Mouse (Mus musculus) spleen, adult 12 weeks (tissue): ENCODE measurements at regions not wholly inside any gene's neighbourhood (a gene's known extent, or its start where the extent isn't known, plus 50 kb on each side); places are given as distances from the start of the nearest gene placed in this dataset.

Experiments used
- DNase-seq: peaks from one replicate; pipeline ENCODE4 v3.0.0; 2022; ENCODE audit warnings: low spot score

DNA sequence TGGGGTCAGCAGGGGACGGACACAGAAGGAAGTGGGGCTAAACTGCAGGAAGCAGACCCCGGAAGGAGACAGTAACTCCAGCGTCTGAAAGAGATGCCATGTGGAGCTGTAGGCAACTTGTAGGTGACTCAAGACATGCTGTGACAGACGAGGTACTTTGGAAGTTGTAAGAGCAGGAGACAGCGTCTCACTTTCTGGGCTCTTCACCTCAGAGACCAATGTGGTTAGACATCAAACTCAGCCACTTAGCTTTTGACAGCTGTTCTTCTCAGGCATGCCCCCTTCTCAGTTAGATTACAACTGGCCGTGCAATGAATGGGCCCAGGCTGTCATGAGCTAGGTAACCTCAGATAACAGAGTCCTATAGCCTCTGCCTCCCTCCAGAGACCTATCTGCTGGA is 159.3 kb upstream of the Id2 start:
- no peak for DNase-seq

DNA sequence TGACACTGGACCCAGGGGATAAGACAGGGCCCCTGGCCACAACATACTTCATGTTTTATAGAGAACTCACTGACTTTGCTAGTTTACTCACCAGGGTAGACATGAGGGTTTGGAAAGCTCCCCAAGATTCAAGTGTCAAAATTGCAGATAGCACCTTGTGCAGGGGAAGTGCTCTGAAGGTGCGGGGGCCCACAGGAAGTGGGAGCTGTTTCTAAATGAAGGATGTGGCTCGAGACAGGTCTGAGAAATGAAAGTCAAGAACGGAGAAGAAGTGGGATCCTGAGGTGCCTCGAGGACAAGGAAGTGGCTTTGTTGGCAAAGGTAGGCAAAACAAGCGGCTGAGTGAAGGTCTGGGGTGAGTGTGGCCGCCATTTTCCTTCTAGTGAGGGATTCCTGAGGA is 157.8 kb upstream of the Id2 start:
- no peak for DNase-seq

DNA sequence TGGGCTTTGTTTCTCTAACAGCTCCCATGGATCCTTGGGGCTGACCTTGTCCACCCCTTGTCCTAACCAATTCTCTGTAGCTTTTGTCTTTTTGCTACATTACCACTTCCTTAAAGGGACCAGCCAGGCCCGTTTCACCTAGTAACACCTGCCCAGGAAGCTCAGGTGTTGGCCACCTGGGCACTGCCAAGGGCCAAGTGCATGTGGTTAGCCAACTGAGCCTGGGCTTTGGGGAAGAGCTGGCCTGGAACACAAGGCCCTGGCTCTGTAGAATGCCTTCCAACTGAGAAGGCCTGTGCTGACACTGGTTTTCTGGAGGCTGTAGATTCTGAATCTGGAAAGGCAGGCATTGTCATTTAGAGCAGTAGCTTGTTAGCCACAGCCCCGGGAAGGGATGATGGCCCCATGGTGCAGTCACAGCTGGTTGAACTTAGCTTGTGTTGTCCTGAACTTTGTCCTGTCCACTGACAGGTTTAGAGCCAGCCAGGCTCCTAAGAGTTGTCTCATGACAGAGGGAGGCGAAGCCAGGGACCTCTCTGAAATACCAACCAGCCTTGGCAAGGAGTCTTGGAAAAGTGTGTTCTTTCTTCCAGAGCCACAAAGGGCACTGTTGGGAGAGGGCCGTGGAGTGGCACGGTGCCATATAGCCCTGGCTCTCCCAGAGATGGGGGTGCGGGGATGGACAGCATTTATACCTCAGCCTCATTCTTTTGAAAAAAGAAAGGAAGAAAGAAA is 156.0 kb upstream of the Id2 start:
- DNase-seq, result no peak

DNA sequence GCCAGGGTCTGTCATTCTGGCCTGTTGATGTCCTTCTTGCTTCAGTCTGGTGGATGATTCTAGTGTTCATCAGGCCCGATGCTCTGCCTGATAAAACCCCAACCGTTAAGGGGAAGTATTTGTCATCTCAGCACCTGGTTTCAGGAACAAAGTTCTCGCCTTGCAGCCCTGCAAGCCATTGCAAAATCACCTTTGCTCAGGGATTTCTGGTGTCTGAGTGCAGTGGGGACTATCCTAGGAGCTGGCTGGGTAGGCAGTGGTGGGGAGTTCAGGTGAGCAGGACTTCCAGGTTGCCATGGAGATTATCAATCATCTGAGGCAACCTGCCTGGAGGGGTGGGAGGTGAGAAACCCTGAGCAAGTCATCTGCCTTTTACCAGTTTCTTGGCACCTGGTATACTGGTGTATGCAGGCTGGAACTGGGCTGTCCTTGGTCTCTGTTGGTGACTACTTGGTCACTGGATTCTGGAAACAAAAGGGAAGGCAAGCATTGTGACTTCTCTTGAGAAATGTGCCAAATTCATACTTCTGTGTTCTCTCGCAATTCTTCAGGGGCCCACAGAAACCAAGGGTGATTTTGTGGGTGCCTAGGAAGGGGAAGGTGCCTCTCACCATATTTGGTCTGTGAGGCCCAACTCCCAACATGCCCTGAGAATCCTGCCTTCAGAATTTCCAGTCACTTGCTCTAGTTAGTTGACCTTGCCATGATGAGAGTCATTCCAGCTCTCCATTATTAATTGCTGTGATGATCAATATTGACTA is 154.7 kb upstream of the Id2 start:
- no peak for DNase-seq

DNA sequence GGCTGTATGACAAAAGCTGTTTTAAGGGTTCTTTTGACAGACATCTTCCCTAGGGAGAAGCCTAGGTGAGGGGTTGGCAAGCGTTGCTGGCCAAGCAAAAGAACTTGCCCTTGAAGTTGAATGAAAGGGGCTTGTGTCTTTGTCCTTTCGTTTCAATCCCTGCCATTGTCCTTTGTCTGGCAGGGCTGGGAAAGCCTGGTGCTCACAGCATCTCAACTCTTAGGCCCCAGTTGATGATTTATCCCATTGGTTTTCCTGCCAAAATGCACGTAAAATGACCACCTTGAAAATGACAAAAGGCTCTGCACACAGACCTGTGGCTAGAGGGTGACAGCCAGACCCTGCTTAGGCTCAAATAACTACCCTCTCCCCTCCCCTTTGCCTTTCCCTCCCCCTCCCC is 153.9 kb upstream of the Id2 start:
- no peak for DNase-seq

DNA sequence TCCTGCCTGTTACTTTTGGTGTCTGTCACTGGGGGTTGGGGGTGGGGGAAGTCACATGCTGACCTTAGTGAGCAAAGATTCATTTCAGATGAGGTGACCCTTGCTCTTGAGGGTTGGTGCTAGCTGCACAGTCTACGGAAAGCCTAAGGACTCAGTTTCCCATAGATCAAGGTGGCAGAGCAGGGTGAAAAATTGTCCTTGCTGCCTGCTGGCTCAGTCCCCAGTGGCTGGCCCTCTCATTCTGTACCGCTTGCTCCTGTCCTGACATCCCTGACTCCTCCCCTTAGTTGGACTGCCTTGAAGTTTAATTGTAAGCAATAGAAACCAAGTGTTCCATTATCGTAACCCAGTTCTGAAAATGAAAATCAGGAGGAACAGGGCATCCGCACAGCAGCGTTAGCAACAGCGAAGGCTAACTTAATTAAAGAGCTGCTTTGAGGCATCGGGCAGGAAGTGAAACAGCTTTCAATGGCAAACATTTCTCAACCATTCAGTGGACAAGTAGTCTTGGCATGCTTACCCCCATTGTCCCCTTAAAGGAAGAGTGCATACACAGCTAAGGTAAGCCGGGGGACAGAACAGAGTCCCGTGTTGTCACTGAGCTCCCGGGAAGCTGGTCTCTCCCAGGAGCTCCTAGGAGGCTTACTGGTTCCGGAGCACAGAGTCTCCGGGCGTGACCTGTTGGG is 151.9 kb upstream of the Id2 start:
- DNase-seq, result no peak

DNA sequence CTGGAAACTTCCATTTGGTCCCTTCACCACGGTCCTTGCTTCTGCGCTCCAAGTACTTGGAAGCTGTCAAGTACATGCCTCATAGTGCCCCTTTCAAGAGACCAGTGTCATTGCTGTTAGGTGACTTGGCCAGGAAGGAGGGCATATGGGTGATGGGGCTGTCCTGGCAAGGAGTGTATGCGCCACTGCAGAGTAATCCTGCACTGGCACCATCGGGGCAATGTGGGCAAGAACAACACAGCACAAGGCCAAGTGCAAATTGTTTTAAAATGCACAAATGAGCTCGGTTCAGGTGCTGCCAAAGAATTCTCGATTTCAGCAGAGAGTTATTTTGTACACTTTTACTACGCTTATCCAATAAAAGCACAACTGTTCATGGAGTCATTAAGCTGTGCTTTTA is 149.6 kb upstream of the Id2 start:
- no peak for DNase-seq

DNA sequence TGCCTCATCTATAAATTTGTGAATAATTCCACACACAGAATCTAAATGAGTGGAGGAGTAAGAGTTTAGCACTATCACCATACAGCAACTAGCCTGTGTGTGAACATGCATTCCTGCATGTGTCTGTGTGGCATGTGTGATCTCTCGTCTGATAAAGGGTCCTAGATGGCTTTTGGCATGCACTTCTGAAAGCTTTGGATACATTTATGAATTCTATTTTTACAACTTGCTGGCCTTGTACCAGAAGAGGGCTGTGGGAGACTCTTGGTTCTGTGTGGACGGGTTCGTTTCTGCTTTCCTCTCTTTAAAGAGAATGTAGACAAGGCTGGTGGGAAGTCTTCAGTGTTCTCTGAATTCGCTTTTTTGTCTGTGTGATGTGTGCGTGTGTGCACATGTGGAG is 148.7 kb upstream of the Id2 start:
- no peak for DNase-seq

DNA sequence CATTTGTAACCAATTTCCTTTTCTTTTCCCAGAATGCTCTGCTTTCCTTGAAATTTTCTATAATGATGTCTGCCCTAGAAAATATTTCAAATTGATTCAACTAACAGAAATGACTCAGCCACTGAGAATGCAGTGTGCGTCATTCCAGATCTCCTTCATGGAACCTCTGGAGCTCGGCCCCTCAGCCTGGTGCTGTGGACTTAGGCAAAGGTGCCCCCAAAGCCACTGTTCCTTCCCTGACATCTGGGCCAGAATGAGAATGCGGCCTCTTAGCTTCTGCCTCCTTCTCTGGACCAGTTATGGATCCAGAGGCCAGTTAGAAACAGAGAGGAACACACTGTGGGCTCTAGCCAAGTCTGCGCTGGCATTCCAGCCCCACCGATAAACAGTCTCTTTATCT is 148.3 kb upstream of the Id2 start:
- DNase-seq, result no peak

DNA sequence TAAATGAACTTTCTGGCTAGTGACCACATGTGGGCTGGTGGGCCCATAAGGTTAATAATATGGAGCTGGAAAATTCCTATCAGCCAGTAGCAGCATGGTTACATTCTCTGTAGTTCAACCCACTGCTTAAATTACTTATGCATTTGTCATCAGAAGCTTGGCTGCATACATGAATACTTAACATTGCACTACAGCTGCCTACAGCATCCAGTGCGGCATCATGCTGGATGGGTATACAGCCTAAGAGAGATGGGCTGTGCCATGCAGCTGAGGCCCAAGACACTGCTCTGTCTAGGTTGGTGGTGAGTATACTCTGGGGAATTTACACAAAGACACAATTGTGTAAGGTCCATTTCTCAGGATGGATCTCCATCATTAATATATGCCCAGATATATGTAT is 147.7 kb upstream of the Id2 start:
- no peak for DNase-seq

DNA sequence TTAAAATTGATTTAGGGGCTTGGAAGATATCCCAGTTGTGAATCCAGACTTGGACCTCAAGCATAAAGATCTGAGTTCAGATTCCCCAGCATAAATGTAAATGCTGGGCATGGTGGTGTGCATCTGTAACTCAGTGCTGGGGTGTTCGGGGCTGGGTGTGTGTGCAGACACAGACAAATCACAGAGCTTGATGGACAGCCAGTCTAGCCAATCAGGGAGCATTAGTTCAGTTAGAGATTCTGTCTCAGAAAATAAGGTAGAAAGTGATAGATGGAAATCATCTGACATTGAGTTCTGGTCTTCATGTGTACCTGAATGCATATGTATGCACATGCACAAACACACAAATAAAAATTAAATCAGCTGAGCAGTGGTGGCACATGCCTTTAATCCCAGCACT is 147.0 kb upstream of the Id2 start:
- DNase-seq, result no peak

DNA sequence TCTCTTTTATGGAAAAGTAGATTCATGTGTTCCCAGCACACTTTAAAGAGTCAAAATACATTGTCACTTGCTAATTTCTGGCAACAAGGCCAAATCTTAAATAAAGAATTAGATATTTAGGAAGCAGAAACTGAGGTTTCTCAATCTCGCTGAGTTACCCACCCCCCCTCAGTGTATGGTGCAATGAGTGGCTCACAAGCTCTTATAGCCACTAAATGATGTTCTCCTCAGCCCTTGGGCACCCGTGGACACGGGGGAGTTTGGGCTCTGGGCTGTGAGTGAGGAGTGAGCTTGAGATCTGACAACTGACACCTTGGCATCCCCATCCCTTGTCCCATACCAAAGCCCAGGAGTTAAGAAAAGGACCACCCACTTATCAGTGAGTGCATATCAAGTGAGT is 145.4 kb upstream of the Id2 start:
- DNase-seq, result no peak

DNA sequence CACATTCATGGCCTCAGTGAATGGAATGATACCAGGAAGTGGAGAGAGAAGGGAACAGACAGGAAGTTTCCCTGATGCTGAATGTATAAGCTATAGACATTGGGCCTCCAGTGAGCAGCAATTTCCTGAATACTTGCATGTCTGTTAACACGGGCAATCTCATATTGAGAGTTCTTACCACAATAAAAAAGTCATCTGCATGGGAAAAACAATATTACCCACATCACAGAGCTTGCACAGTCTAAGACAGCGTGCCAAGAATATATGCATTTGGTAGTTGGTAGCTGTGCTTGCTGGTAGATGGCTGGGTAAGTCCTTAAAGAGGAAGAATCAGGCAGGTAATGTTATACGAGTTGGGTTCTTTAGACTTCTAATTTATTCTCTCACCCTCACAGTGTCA is 144.7 kb upstream of the Id2 start:
- no peak for DNase-seq

DNA sequence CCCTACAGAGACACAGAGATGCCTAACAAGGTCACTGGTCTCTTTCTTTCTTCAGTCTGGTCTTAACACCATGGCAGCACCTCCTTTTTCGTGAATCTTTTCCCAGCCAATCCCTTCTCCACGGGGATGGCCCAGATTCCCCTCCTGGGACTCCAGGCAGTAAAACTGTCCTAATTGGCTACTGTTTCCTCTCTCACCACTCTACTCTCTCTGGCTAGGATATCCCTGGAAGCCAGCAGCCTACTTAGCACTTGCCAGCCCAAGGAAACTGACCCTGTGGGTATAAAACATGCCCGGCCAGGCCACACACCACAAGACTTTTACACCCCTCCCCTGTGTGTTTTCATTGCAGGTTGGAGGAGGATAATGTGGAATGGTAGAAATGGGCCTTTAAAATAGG is 143.9 kb upstream of the Id2 start:
- DNase-seq, result no peak

DNA sequence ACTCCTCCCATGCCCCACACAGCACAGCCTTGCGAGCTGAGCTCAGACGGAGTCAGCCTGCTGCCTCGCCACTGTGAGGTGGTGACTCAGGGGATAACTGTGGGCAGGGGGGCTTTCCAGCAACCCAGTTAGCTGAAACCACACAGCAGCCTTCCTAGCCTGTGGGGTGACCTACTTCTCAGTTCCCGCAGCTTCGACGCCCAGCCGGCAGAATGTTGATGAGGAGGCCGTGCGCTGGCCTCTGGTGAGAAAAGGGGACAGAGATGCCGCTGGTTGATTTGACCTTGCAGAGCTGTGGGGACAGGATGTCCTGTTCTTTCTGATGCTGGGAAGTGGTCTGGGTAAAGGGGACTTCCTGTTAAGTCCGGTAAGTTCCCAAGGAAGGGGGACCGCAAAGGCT is 143.2 kb upstream of the Id2 start:
- no peak for DNase-seq

DNA sequence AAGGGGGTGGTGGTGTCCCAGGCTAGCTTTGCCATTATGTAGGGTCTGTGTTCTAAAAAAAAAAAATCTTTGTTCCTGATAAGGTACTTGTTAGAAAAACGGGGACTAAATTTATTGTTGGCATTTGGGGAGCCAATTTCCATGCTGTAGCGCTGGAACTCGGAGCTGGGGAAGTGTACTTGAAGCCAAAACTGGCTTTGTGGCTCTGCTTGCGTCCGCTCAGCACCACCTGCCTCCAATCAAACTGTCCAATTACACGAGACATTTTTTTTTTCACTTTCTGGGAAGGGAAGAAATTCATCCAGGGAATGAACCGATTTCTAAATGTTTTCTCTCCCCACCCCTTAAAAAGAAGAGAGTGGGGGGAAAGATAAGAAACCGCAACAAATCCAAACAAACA is 138.1 kb upstream of the Id2 start:
- no peak for DNase-seq

DNA sequence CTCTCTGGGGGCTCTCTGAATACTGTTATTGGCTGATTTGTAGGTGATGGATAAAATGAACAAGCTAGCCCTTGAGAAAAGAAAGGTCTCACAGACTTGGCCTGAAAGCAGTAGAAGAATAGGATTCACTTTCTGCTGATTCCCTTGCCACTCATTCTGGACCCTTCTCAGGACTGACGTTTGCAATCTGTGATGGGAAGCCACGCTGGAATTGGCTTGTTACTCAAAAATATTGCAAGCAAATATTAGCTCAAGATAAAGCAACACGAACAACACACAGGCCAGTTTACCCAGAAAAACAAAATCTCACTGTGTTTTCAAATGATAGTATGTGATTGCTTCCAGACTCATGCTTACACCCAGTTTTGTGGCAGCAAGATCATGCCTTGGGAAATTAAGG is 137.7 kb upstream of the Id2 start:
- no peak for DNase-seq

DNA sequence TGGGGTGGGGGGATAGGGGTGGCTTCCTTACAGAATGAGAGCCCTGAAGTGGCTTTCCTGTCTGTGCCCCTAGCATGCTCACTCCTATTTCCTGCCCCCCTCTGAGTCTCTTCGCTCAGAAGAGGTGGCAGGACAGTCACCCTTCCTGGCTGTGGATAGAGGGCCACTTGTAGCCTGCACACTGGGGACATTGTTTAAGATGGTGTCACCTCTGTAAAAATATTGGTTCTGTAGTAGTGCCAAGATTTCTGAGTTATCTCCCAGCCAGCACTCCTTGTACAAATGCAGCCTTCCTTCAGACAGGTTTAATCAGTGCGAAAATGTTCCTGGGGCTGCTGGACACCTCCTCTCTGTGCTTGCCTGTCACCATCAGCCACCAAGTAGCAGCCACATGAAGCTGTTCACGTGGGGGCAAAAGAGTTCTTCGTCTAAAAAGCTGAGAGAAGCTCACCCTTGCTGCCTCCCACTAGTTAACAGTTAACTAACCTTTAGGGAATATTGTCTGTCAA is 136.1 kb upstream of the Id2 start:
- DNase-seq, result no peak

DNA sequence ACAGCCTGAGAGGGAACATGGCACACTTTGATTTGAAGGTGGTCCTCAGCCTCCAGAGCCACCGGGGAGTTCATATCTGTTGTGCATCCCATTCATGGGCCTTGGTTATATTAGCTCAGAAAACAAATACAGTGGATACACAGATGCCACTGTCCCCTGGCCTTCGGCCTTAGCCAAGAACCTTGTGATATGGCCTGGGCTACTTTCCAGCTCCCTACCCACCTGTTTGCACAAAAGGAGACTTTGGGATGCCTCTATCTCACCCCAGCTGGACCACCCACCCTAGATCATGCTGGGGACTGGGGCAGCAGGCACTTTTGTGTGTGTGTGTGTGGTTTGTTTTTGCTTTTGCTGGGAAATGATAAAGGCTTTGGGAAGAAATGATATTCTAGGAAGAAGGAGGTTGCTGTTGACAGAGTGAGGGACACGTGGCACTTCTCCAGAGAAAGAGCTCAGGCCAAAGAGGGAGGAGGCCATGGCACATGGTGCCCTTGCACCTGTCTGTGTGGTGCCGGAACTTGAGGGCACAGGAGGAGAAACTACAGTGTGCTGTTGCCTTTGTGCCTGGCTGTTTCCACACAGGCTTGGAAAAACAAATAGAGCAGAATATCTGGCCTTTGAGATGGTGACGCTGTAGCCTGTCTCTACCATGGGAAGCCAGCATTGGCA is 135.6 kb upstream of the Id2 start:
- no peak for DNase-seq

DNA sequence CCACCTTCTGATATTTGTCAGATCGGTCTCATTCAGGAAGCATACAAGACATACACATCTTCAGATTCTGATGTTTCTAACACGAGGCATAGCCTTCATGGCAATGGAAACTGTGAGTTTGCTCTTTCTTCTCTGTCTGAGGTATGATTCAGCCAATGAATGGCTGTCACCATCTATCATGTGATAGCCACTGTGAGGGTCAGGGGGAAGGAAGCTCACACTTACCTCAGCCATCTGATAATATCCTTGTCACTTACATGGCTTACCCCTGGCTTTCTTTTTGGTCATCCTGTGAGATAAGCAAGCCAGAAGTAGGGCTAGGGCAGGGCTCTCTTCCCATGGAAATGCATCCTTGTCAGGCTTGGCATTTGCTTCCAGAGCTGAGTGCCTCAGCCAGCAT is 131.8 kb upstream of the Id2 start:
- DNase-seq, result no peak

DNA sequence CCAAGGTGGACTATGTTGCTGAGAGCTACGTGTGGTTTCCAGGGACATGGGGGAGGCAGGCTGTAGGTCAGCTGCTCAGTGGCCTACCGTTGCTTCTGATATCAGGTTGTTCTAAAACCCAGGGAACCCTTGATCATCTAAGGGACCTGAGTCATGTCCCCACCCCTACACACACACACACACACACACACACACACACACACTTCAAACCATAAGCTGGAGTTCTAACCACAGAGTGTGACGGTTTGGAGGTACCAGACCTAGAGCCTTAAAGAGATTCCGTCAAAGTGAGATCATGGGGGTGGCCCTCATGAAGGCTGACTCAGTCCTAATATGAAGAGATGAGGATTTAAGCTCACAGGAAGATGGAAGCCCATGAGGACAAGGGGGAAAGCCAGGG is 130.8 kb upstream of the Id2 start:
- DNase-seq, result no peak

DNA sequence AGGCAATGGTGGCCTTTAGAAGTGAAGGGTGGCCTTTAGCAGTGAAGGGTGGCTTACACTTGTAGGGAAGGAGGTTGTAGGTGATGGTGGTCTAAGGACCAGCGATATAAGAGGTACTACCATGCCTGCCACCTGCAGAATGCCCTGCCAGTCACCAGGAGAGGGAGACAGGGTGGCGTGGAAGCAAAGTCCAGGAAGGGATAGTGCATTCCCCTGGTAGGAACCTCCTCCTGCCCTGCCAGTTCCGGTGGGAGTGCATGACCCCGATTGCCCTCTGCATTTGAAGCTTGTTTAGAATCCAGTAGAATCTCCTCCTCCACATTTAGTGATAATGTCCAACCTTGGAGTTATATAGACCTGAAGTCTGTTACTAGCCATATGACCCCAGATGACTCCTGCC is 127.7 kb upstream of the Id2 start:
- DNase-seq, result no peak

DNA sequence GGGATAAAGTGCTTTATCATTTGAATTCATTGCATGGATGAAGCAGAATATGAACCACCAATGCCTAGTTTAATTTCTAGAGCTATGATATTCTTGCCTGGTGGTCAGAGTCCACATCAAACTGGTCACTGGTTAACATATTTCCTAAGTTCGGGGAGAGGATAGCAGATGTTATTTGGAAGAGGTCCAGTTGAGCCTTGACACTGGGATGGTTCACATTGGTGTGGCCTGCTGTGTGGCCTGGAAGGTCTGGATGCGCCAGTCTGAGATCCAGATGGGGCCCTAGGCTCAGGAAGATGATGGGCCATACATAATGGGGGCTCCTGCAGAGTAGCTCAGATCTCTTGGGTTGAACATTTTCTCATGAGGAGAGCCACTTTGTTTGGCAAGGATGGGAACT is 127.3 kb upstream of the Id2 start:
- no peak for DNase-seq
